Mouse (Mus musculus): ENCODE measurements at regions not wholly inside any gene's neighbourhood (a gene's known extent, or its start where the extent isn't known, plus 50 kb on each side); places are given as distances from the start of the nearest gene placed in this dataset.

- no peak for DNase-seq
Measured at GRCm38 (mm10) chrX:95291676-95292075, 95.0 kb upstream of the Arhgef9 start.

- DNase-seq, result no peak
Measured at GRCm38 (mm10) chrX:95282038-95282437, 85.4 kb upstream of the Arhgef9 start.

GRCm38 (mm10) chrX:95253517-95253916 is 56.9 kb upstream of the Arhgef9 start:
- DNase-seq, result peak; percentile 36
